Mouse (Mus musculus): Measurements from ENCODE around the gene Derl2. TPM values are rescaled to one million over a fixed set of nuclear protein-coding genes. Genes with fewer than 3 reads are reported as not detected.

The Derl2 gene
- polyA plus RNA-seq (2012; rRNA removed): 17.2 and 19.8 TPM in 2 replicates

- WGBS: under 1% methylated on average over 71 of the region's 71 CpGs
- peak; percentile 98 for DNase-seq (ENCODE audit: low read depth, low spot score)
Observed at GRCm38 (mm10) chr11:71019201-71020068, at the start of gene Derl2, which contains the start of gene Mis12. Gene Derl2, minus strand, starts transcription at chr11:71019841. Gene Mis12, plus strand, starts transcription at chr11:71019611.

- WGBS: 0% methylated on average over 1 of the region's 1 CpGs
- no peak for DNase-seq (ENCODE audit: low read depth, low spot score)
Observed at GRCm38 (mm10) chr11:71052554-71052953, 32.9 kb upstream of the Derl2 start.

- no peak for DNase-seq (ENCODE audit: low read depth, low spot score)
- 95% methylated on average over 5 of the region's 5 CpGs for WGBS
Observed at GRCm38 (mm10) chr11:71039526-71040298, 20.1 kb upstream of the Derl2 start.

GRCm38 (mm10) chr11:71033163-71033761, 13.6 kb upstream of the Derl2 start, which contains the start of gene 6330403K07Rik:
Gene 6330403K07Rik, minus strand, starts transcription at chr11:71033513.
- 2% methylated on average over 31 of the region's 31 CpGs for WGBS
- DNase-seq (ENCODE audit: low read depth, low spot score): no peak

GRCm38 (mm10) chr11:71032491-71033162, 13.0 kb upstream of the Derl2 start:
- DNase-seq (ENCODE audit: low read depth, low spot score): no peak
- WGBS: 14% methylated on average over 26 of the region's 26 CpGs

- no peak for DNase-seq (ENCODE audit: low read depth, low spot score)
- 71% methylated on average over 7 of the region's 7 CpGs for WGBS
Observed at GRCm38 (mm10) chr11:71032070-71032469, 12.4 kb upstream of the Derl2 start.

- WGBS: 79% methylated on average over 3 of the region's 3 CpGs
Observed at GRCm38 (mm10) chr11:71029403-71030118, 9.9 kb upstream of the Derl2 start.

GRCm38 (mm10) chr11:71028280-71028679, 8.6 kb upstream of the Derl2 start:
- no peak for DNase-seq (ENCODE audit: low read depth, low spot score)
- 62% methylated on average over 3 of the region's 3 CpGs for WGBS

More at GRCm38 (mm10) chr11:71029403-71030118, 9.9 kb upstream of the Derl2 start:
- no peak for DNase-seq (ENCODE audit: low read depth, low spot score)

GRCm38 (mm10) chr11:71018416-71019200, 1.0 kb downstream of the Derl2 start:
- WGBS: 2% methylated on average over 28 of the region's 28 CpGs
- no peak for DNase-seq (ENCODE audit: low read depth, low spot score)

- DNase-seq (ENCODE audit: low read depth, low spot score): no peak
- 78% methylated on average over 1 of the region's 1 CpGs for WGBS
Observed at GRCm38 (mm10) chr11:71017051-71017450, 2.6 kb downstream of the Derl2 start.

- 91% methylated on average over 7 of the region's 7 CpGs for WGBS
- no peak for DNase-seq (ENCODE audit: low read depth, low spot score)
Observed at GRCm38 (mm10) chr11:71012743-71013142, 6.9 kb downstream of the Derl2 start.

GRCm38 (mm10) chr11:71008321-71008720, 11.3 kb downstream of the Derl2 start:
- no peak for DNase-seq (ENCODE audit: low read depth, low spot score)
- WGBS: 75% methylated on average over 3 of the region's 3 CpGs

GRCm38 (mm10) chr11:71007831-71008230, 11.8 kb downstream of the Derl2 start:
- WGBS: 78% methylated on average over 7 of the region's 7 CpGs
- DNase-seq (ENCODE audit: low read depth, low spot score): no peak

- 91% methylated on average over 6 of the region's 6 CpGs for WGBS
Observed at GRCm38 (mm10) chr11:71007026-71007425, 12.6 kb downstream of the Derl2 start.

GRCm38 (mm10) chr11:71005046-71005445, 14.6 kb downstream of the Derl2 start:
- WGBS: 48% methylated on average over 5 of the region's 5 CpGs
- no peak for DNase-seq (ENCODE audit: low read depth, low spot score)

More at GRCm38 (mm10) chr11:71007026-71007425, 12.6 kb downstream of the Derl2 start:
- no peak for DNase-seq (ENCODE audit: low read depth, low spot score)

GRCm38 (mm10) chr11:71004316-71004773, 15.3 kb downstream of the Derl2 start, which contains the start of gene Dhx33:
Gene Dhx33, minus strand, starts transcription at chr11:71004437.
- peak; percentile 97 for DNase-seq (ENCODE audit: low read depth, low spot score)
- under 1% methylated on average over 35 of the region's 35 CpGs for whole genome bisulfite sequencing

GRCm38 (mm10) chr11:71003611-71004315, 15.9 kb downstream of the Derl2 start:
- under 1% methylated on average over 49 of the region's 49 CpGs for WGBS
- DNase-seq (ENCODE audit: low read depth, low spot score): no peak

Measured in large intestine, adult 2 months (tissue).